Mouse (Mus musculus) heart, embryonic 13.5 days (tissue): ENCODE measurements at regions not wholly inside any gene's neighbourhood (a gene's known extent, or its start where the extent isn't known, plus 50 kb on each side); places are given as distances from the start of the nearest gene placed in this dataset.

Experiments
- ATAC-seq: fragments of 200-750 bp; cut with Nextera tagmentation; 2 replicates; pipeline ENCODE4 v1.8.0; 2017; ENCODE audit warnings: moderate TSS enrichment; ENCODE audit not compliant: insufficient number of reproducible peaks, low FRiP score, low TSS enrichment; ENCODE audit errors: extremely low read depth
- H3K27ac ChIP-seq: fragments of 300-500 bp; sonication (generic); replicated peaks from 2 replicates; pipeline ENCODE4 v1.5.1; 2015; ENCODE audit warnings: moderate library complexity, mild to moderate bottlenecking, inconsistent platforms
- H3K27me3 ChIP-seq: fragments of 300-500 bp; sonication (generic); replicated peaks from 2 replicates; pipeline ENCODE4 v1.6.1; 2015; ENCODE audit warnings: mild to moderate bottlenecking, inconsistent platforms
- H3K36me3 ChIP-seq: fragments of 300-500 bp; sonication (generic); 2 replicates; pipeline ENCODE4 v1.6.1; 2015; ENCODE audit warnings: mild to moderate bottlenecking, inconsistent platforms
- H3K4me1 ChIP-seq: fragments of 300-500 bp; sonication (generic); 2 replicates; pipeline ENCODE4 v1.6.1; 2015; ENCODE audit warnings: inconsistent platforms
- H3K4me2 ChIP-seq: fragments of 300-500 bp; sonication (generic); 2 replicates; pipeline ENCODE4 v1.6.1; 2015; ENCODE audit warnings: inconsistent platforms, mild to moderate bottlenecking, moderate library complexity
- H3K4me3 ChIP-seq: fragments of 300-500 bp; sonication (generic); 2 replicates; pipeline ENCODE4 v1.5.1; 2015; ENCODE audit warnings: moderate library complexity, mild to moderate bottlenecking, inconsistent platforms
- H3K9ac ChIP-seq: fragments of 300-500 bp; sonication (generic); 2 replicates; pipeline ENCODE4 v1.6.1; 2015; ENCODE audit warnings: inconsistent platforms, mild to moderate bottlenecking, moderate library complexity
- H3K9me3 ChIP-seq: fragments of 300-500 bp; sonication (generic); 2 replicates; pipeline ENCODE4 v1.6.1; 2016; ENCODE audit warnings: inconsistent platforms
- WGBS: fragments of 180-500 bp; shearing (Covaris S2); methylation state at CpG from one replicate; pipeline ENCODE4 v1.1.7; 2015; ENCODE audit warnings: mixed read lengths; 5-methylcytosine and 5-hydroxymethylcytosine counted together

GRCm38 (mm10) chr2:157633286-157633685 lies 62.2 kb upstream of the Blcap start:
- Histone ChIP-seq H3K4me1 (no peaks in the 10 kb centered on the region), H3K9me3 (no peaks in the 10 kb centered on the region; the same call in 1 of the 2 replicates), H3K9ac (no peak overlapping the region), H3K4me3 (no peak overlapping the region), H3K4me2 (no peak overlapping the region), H3K27me3 (peaks cover 16% of the 10 kb centered on the region; the same call in 1 of the 2 replicates), H3K27ac (no peak overlapping the region), H3K36me3 (no peaks in the 10 kb centered on the region)
- ATAC-seq: no peak
- WGBS: 48% methylated on average over 7 of the region's 7 CpGs

GRCm38 (mm10) chr2:157635670-157636069 lies 64.6 kb upstream of the Blcap start:
- Histone ChIP-seq H3K4me3 (no peak overlapping the region), H3K27me3 (peaks cover 16% of the 10 kb centered on the region; the same call in 1 of the 2 replicates), H3K27ac (no peak overlapping the region), H3K36me3 (no peaks in the 10 kb centered on the region), H3K9ac (no peak overlapping the region), H3K9me3 (0 out of 2 replicates have a peak, but pooled peaks cover 4% of the 10 kb centered on the region), H3K4me1 (no peaks in the 10 kb centered on the region), H3K4me2 (no peak overlapping the region)
- ATAC-seq: no peak
- WGBS: 8% methylated on average over 14 of the region's 14 CpGs

GRCm38 (mm10) chr2:157640873-157641272 lies 69.8 kb upstream of the Blcap start:
- H3K4me3 ChIP-seq: no peak overlapping the region
- 36% methylated on average over 4 of the region's 4 CpGs for WGBS
- no peak overlapping the region for H3K4me2 ChIP-seq
- no peak overlapping the region for H3K9ac ChIP-seq
- ATAC-seq: no peak
- H3K4me1 ChIP-seq: no peaks in the 10 kb centered on the region
- H3K27ac ChIP-seq: no peak overlapping the region
- peaks cover 7% of the 10 kb centered on the region; the same call in 1 of the 2 replicates for H3K27me3 ChIP-seq
- no peaks in the 10 kb centered on the region for H3K36me3 ChIP-seq
- H3K9me3 ChIP-seq: 0 out of 2 replicates have a peak, but pooled peaks cover 4% of the 10 kb centered on the region

GRCm38 (mm10) chr2:157663584-157664375 lies 73.4 kb upstream of the Ctnnbl1 start:
- Histone ChIP-seq H3K9me3 (no peaks in the 10 kb centered on the region), H3K36me3 (no peaks in the 10 kb centered on the region), H3K27ac (no peak overlapping the region), H3K4me1 (peaks cover 1% of the 10 kb centered on the region; the same call in 1 of the 2 replicates), H3K4me2 (no peak overlapping the region), H3K9ac (no peak overlapping the region), H3K27me3 (peaks cover 43% of the 10 kb centered on the region), H3K4me3 (no peak overlapping the region)
- 12% methylated on average over 20 of the region's 20 CpGs for WGBS
- ATAC-seq: no peak

- H3K36me3 ChIP-seq: no peaks in the 10 kb centered on the region
- H3K4me2 ChIP-seq: no peak overlapping the region
- peaks cover 40% of the 10 kb centered on the region for H3K27me3 ChIP-seq
- ATAC-seq: no peak
- WGBS: 52% methylated on average over 6 of the region's 6 CpGs
- H3K9me3 ChIP-seq: no peaks in the 10 kb centered on the region
- H3K4me1 ChIP-seq: peaks cover 8% of the 10 kb centered on the region
- no peak overlapping the region for H3K27ac ChIP-seq
- no peak overlapping the region for H3K4me3 ChIP-seq
- H3K9ac ChIP-seq: no peak overlapping the region
Measured at GRCm38 (mm10) chr2:157664481-157664880, 72.7 kb upstream of the Ctnnbl1 start.

GRCm38 (mm10) chr2:157670191-157670590 lies 67.0 kb upstream of the Ctnnbl1 start:
- Histone ChIP-seq H3K9me3 (no peaks in the 10 kb centered on the region), H3K9ac (no peak overlapping the region), H3K36me3 (no peaks in the 10 kb centered on the region), H3K4me2 (no peak overlapping the region), H3K27ac (peak overlapping the region; percentile 55), H3K27me3 (peaks cover 19% of the 10 kb centered on the region), H3K4me1 (peaks cover 24% of the 10 kb centered on the region), H3K4me3 (no peak overlapping the region)
- 36% methylated on average over 2 of the region's 2 CpGs for WGBS
- peak; percentile 37; the same call in 1 of the 2 replicates for ATAC-seq

- H3K36me3 ChIP-seq: no peaks in the 10 kb centered on the region
- H3K4me3 ChIP-seq: no peak overlapping the region
- no peaks in the 10 kb centered on the region for H3K9me3 ChIP-seq
- H3K4me2 ChIP-seq: no peak overlapping the region
- WGBS: 62% methylated on average over 19 of the region's 19 CpGs
- no peak overlapping the region for H3K9ac ChIP-seq
- H3K4me1 ChIP-seq: peaks cover 15% of the 10 kb centered on the region
- H3K27me3 ChIP-seq: peaks cover 26% of the 10 kb centered on the region
- no peak for ATAC-seq
- H3K27ac ChIP-seq: no peak overlapping the region
Measured at GRCm38 (mm10) chr2:157674906-157675305, 62.3 kb upstream of the Ctnnbl1 start.

- H3K4me1 ChIP-seq: peaks cover 3% of the 10 kb centered on the region; the same call in 1 of the 2 replicates
- no peak overlapping the region for H3K4me2 ChIP-seq
- no peak for ATAC-seq
- no peak overlapping the region for H3K4me3 ChIP-seq
- WGBS: 30% methylated on average over 10 of the region's 10 CpGs
- H3K36me3 ChIP-seq: no peaks in the 10 kb centered on the region
- peaks cover 40% of the 10 kb centered on the region for H3K27me3 ChIP-seq
- no peak overlapping the region for H3K9ac ChIP-seq
- H3K9me3 ChIP-seq: no peaks in the 10 kb centered on the region
- H3K27ac ChIP-seq: no peak overlapping the region
Measured at GRCm38 (mm10) chr2:157676396-157677176, 60.6 kb upstream of the Ctnnbl1 start.

- Histone ChIP-seq H3K27ac (no peak overlapping the region), H3K4me1 (peaks cover 3% of the 10 kb centered on the region; the same call in 1 of the 2 replicates), H3K9me3 (no peaks in the 10 kb centered on the region), H3K4me2 (no peak overlapping the region), H3K4me3 (no peak overlapping the region), H3K36me3 (no peaks in the 10 kb centered on the region), H3K9ac (no peak overlapping the region), H3K27me3 (peaks cover 43% of the 10 kb centered on the region)
- 6% methylated on average over 7 of the region's 7 CpGs for WGBS
- no peak for ATAC-seq
Measured at GRCm38 (mm10) chr2:157677262-157677661, 59.9 kb upstream of the Ctnnbl1 start.

- 75% methylated on average over 7 of the region's 7 CpGs for WGBS
- no peaks in the 10 kb centered on the region for H3K36me3 ChIP-seq
- peaks cover 21% of the 10 kb centered on the region for H3K27me3 ChIP-seq
- no peak for ATAC-seq
- H3K27ac ChIP-seq: no peak overlapping the region
- H3K4me3 ChIP-seq: no peak overlapping the region
- no peak overlapping the region for H3K4me2 ChIP-seq
- H3K9ac ChIP-seq: no peak overlapping the region
- peaks cover 3% of the 10 kb centered on the region; the same call in 1 of the 2 replicates for H3K4me1 ChIP-seq
- no peaks in the 10 kb centered on the region for H3K9me3 ChIP-seq
Measured at GRCm38 (mm10) chr2:157681931-157682330, 55.3 kb upstream of the Ctnnbl1 start.
